Mouse (Mus musculus): ENCODE measurements around the gene Ptprk. TPM values are rescaled to one million over a fixed set of nuclear protein-coding genes. Genes with fewer than 3 reads are reported as not detected.

Ptprk gene
- polyA plus RNA-seq, 1 experiment from 2014 or later = 25.4 TPM

GRCm38 (mm10) chr10:28414823-28415222 is 340.2 kb downstream of the Ptprk start:
- H3K4me2 ChIP-seq = no peak overlapping the region
- ATAC-seq (ENCODE audit: low FRiP score) = peak; percentile 63
- WGBS = 77% methylated on average over 4 of the region's 4 CpGs

GRCm38 (mm10) chr10:28422622-28423021 is 348.0 kb downstream of the Ptprk start:
- 13% methylated on average over 3 of the region's 3 CpGs for WGBS
- no peaks in the 10 kb centered on the region for H3K9me3 ChIP-seq
- no peak overlapping the region for H3K9ac ChIP-seq
- H3K27me3 ChIP-seq = no peaks in the 10 kb centered on the region
- H3K4me3 ChIP-seq (replicated peaks) = no peak overlapping the region
- peak; percentile 81; the same call in 1 of the 2 replicates for ATAC-seq (ENCODE audit: low FRiP score)
- H3K36me3 ChIP-seq (replicated peaks) = no peaks in the 10 kb centered on the region
- no peak overlapping the region for H3K27ac ChIP-seq
- H3K4me1 ChIP-seq = no peaks in the 10 kb centered on the region; the same call in 1 of the 2 replicates
- H3K4me2 ChIP-seq = no peak overlapping the region

More at GRCm38 (mm10) chr10:28414823-28415222, 340.2 kb downstream of the Ptprk start:
- no peaks in the 10 kb centered on the region for H3K36me3 ChIP-seq (replicated peaks)
- H3K9ac ChIP-seq = no peak overlapping the region
- no peak overlapping the region for H3K4me3 ChIP-seq (replicated peaks)
- H3K9me3 ChIP-seq = no peaks in the 10 kb centered on the region
- H3K27ac ChIP-seq = no peak overlapping the region
- no peaks in the 10 kb centered on the region for H3K4me1 ChIP-seq
- no peaks in the 10 kb centered on the region for H3K27me3 ChIP-seq

GRCm38 (mm10) chr10:28425371-28425770 is 350.8 kb downstream of the Ptprk start:
- Histone ChIP-seq H3K27ac (no peak overlapping the region), H3K36me3 (replicated peaks) (no peaks in the 10 kb centered on the region), H3K4me1 (no peaks in the 10 kb centered on the region; the same call in 1 of the 2 replicates), H3K9me3 (no peaks in the 10 kb centered on the region), H3K4me3 (replicated peaks) (no peak overlapping the region), H3K27me3 (no peaks in the 10 kb centered on the region), H3K9ac (no peak overlapping the region), H3K4me2 (no peak overlapping the region)
- no peak for ATAC-seq (ENCODE audit: low FRiP score)

- no peak overlapping the region for H3K4me3 ChIP-seq (replicated peaks)
- H3K4me2 ChIP-seq = no peak overlapping the region
- H3K27me3 ChIP-seq = no peaks in the 10 kb centered on the region
- no peak for ATAC-seq (ENCODE audit: low FRiP score)
- no peaks in the 10 kb centered on the region for H3K9me3 ChIP-seq
- no peak overlapping the region for H3K9ac ChIP-seq
- no peaks in the 10 kb centered on the region for H3K36me3 ChIP-seq (replicated peaks)
- 85% methylated on average over 1 of the region's 1 CpGs for WGBS
- no peaks in the 10 kb centered on the region for H3K4me1 ChIP-seq
- H3K27ac ChIP-seq = no peak overlapping the region
Observed at GRCm38 (mm10) chr10:28436084-28436483, 361.5 kb downstream of the Ptprk start.

GRCm38 (mm10) chr10:28449853-28450252 is 375.2 kb downstream of the Ptprk start:
- Histone ChIP-seq H3K36me3 (replicated peaks) (no peaks in the 10 kb centered on the region), H3K4me2 (no peak overlapping the region), H3K9me3 (no peaks in the 10 kb centered on the region), H3K4me1 (no peaks in the 10 kb centered on the region), H3K27ac (no peak overlapping the region), H3K27me3 (no peaks in the 10 kb centered on the region), H3K9ac (no peak overlapping the region), H3K4me3 (replicated peaks) (no peak overlapping the region)
- ATAC-seq (ENCODE audit: low FRiP score) = no peak
- 82% methylated on average over 4 of the region's 4 CpGs for WGBS

- Histone ChIP-seq H3K4me3 (replicated peaks) (no peak overlapping the region), H3K4me2 (no peak overlapping the region), H3K9ac (no peak overlapping the region), H3K27me3 (no peaks in the 10 kb centered on the region), H3K9me3 (no peaks in the 10 kb centered on the region), H3K27ac (no peak overlapping the region), H3K36me3 (replicated peaks) (no peaks in the 10 kb centered on the region), H3K4me1 (no peaks in the 10 kb centered on the region)
- 0 out of 2 replicates have a peak, but pooled peaks have one; percentile 65 for ATAC-seq (ENCODE audit: low FRiP score)
- WGBS = 10% methylated on average over 1 of the region's 1 CpGs
Observed at GRCm38 (mm10) chr10:28450642-28451041, 376.0 kb downstream of the Ptprk start.

GRCm38 (mm10) chr10:28458027-28458426 is 383.4 kb downstream of the Ptprk start:
- Histone ChIP-seq H3K9me3 (no peaks in the 10 kb centered on the region), H3K4me1 (no peaks in the 10 kb centered on the region), H3K4me3 (replicated peaks) (no peak overlapping the region), H3K27ac (no peak overlapping the region), H3K9ac (no peak overlapping the region), H3K27me3 (no peaks in the 10 kb centered on the region), H3K4me2 (no peak overlapping the region), H3K36me3 (replicated peaks) (no peaks in the 10 kb centered on the region)
- ATAC-seq (ENCODE audit: low FRiP score) = no peak
- WGBS = 72% methylated on average over 1 of the region's 1 CpGs

- Histone ChIP-seq H3K4me2 (no peak overlapping the region), H3K9me3 (no peaks in the 10 kb centered on the region), H3K4me3 (replicated peaks) (no peak overlapping the region), H3K36me3 (replicated peaks) (no peaks in the 10 kb centered on the region), H3K27ac (no peak overlapping the region), H3K9ac (no peak overlapping the region), H3K27me3 (no peaks in the 10 kb centered on the region), H3K4me1 (no peaks in the 10 kb centered on the region)
- WGBS = 67% methylated on average over 1 of the region's 1 CpGs
- no peak for ATAC-seq (ENCODE audit: low FRiP score)
Observed at GRCm38 (mm10) chr10:28459963-28460362, 385.3 kb downstream of the Ptprk start.

GRCm38 (mm10) chr10:28463706-28464105 is 389.1 kb downstream of the Ptprk start:
- H3K4me1 ChIP-seq = no peaks in the 10 kb centered on the region
- H3K4me2 ChIP-seq = no peak overlapping the region
- H3K27me3 ChIP-seq = no peaks in the 10 kb centered on the region
- no peaks in the 10 kb centered on the region for H3K9me3 ChIP-seq
- 91% methylated on average over 1 of the region's 1 CpGs for WGBS
- no peaks in the 10 kb centered on the region for H3K36me3 ChIP-seq (replicated peaks)
- H3K27ac ChIP-seq = no peak overlapping the region
- ATAC-seq (ENCODE audit: low FRiP score) = no peak
- H3K4me3 ChIP-seq (replicated peaks) = no peak overlapping the region
- H3K9ac ChIP-seq = no peak overlapping the region

- 43% methylated on average over 12 of the region's 12 CpGs for WGBS
- Histone ChIP-seq H3K36me3 (replicated peaks) (no peaks in the 10 kb centered on the region), H3K9ac (no peak overlapping the region), H3K27me3 (no peaks in the 10 kb centered on the region), H3K27ac (no peak overlapping the region), H3K9me3 (no peaks in the 10 kb centered on the region), H3K4me3 (replicated peaks) (no peak overlapping the region), H3K4me2 (no peak overlapping the region), H3K4me1 (no peaks in the 10 kb centered on the region)
- ATAC-seq (ENCODE audit: low FRiP score) = peak; percentile 53; the same call in 1 of the 2 replicates
Observed at GRCm38 (mm10) chr10:28464766-28465548, 390.3 kb downstream of the Ptprk start.

GRCm38 (mm10) chr10:28485574-28485973 is 411.0 kb downstream of the Ptprk start:
- Histone ChIP-seq H3K4me3 (replicated peaks) (no peak overlapping the region), H3K27me3 (no peaks in the 10 kb centered on the region), H3K4me2 (no peak overlapping the region), H3K9ac (no peak overlapping the region), H3K9me3 (no peaks in the 10 kb centered on the region), H3K36me3 (replicated peaks) (no peaks in the 10 kb centered on the region), H3K4me1 (no peaks in the 10 kb centered on the region), H3K27ac (no peak overlapping the region)
- whole genome bisulfite sequencing = 35% methylated on average over 3 of the region's 3 CpGs
- no peak for ATAC-seq (ENCODE audit: low FRiP score)

GRCm38 (mm10) chr10:28491006-28491405 is 416.4 kb downstream of the Ptprk start:
- Histone ChIP-seq H3K27ac (no peak overlapping the region), H3K9me3 (no peaks in the 10 kb centered on the region), H3K4me2 (no peak overlapping the region), H3K36me3 (replicated peaks) (no peaks in the 10 kb centered on the region), H3K4me3 (replicated peaks) (no peak overlapping the region), H3K4me1 (peaks cover 18% of the 10 kb centered on the region), H3K27me3 (0 out of 2 replicates have a peak, but pooled peaks cover 7% of the 10 kb centered on the region), H3K9ac (no peak overlapping the region)
- ATAC-seq (ENCODE audit: low FRiP score) = no peak
- 93% methylated on average over 1 of the region's 1 CpGs for WGBS

- Histone ChIP-seq H3K27ac (no peak overlapping the region), H3K9ac (no peak overlapping the region), H3K4me3 (replicated peaks) (no peak overlapping the region), H3K27me3 (0 out of 2 replicates have a peak, but pooled peaks cover 7% of the 10 kb centered on the region), H3K9me3 (no peaks in the 10 kb centered on the region), H3K4me1 (peaks cover 18% of the 10 kb centered on the region), H3K4me2 (no peak overlapping the region), H3K36me3 (replicated peaks) (no peaks in the 10 kb centered on the region)
- ATAC-seq (ENCODE audit: low FRiP score) = no peak
- WGBS = 39% methylated on average over 9 of the region's 9 CpGs
Observed at GRCm38 (mm10) chr10:28492206-28492605, 417.6 kb downstream of the Ptprk start.

All from forebrain, embryonic 12.5 days (tissue).